Mouse (Mus musculus): ENCODE measurements around the gene Gm9857. TPM values are rescaled to one million over a fixed set of nuclear protein-coding genes. Genes with fewer than 3 reads are reported as not detected.

Gm9857 gene
- total RNA-seq, 1 experiment from 2014 or later = not detected

- ATAC-seq (replicated peaks; ENCODE audit: insufficient number of reproducible peaks, low FRiP score, low TSS enrichment, poor library complexity, severe bottlenecking) = no peak
Observed at GRCm38 (mm10) chr3:108938691-108939090, 1.6 kb downstream of the Gm9857 start.

GRCm38 (mm10) chr3:108933557-108933956 lies 6.7 kb downstream of the Gm9857 start:
- ATAC-seq (replicated peaks; ENCODE audit: insufficient number of reproducible peaks, low FRiP score, low TSS enrichment, poor library complexity, severe bottlenecking) = no peak

GRCm38 (mm10) chr3:108926308-108926707 lies 13.9 kb downstream of the Gm9857 start:
- ATAC-seq (replicated peaks; ENCODE audit: insufficient number of reproducible peaks, low FRiP score, low TSS enrichment, poor library complexity, severe bottlenecking) = no peak

GRCm38 (mm10) chr3:108925677-108926076 lies 14.6 kb downstream of the Gm9857 start:
- ATAC-seq (replicated peaks; ENCODE audit: insufficient number of reproducible peaks, low FRiP score, low TSS enrichment, poor library complexity, severe bottlenecking) = no peak

- no peak for ATAC-seq (replicated peaks; ENCODE audit: insufficient number of reproducible peaks, low FRiP score, low TSS enrichment, poor library complexity, severe bottlenecking)
Observed at GRCm38 (mm10) chr3:108921822-108922221, 18.4 kb downstream of the Gm9857 start.

- ATAC-seq (replicated peaks; ENCODE audit: insufficient number of reproducible peaks, low FRiP score, low TSS enrichment, poor library complexity, severe bottlenecking) = no peak
Observed at GRCm38 (mm10) chr3:108920442-108921070, 19.7 kb downstream of the Gm9857 start.

GRCm38 (mm10) chr3:108918852-108919251 lies 21.4 kb downstream of the Gm9857 start:
- no peak for ATAC-seq (replicated peaks; ENCODE audit: insufficient number of reproducible peaks, low FRiP score, low TSS enrichment, poor library complexity, severe bottlenecking)

GRCm38 (mm10) chr3:108917986-108918385 lies 22.3 kb downstream of the Gm9857 start:
- no peak for ATAC-seq (replicated peaks; ENCODE audit: insufficient number of reproducible peaks, low FRiP score, low TSS enrichment, poor library complexity, severe bottlenecking)

- ATAC-seq (replicated peaks; ENCODE audit: insufficient number of reproducible peaks, low FRiP score, low TSS enrichment, poor library complexity, severe bottlenecking) = no peak
Observed at GRCm38 (mm10) chr3:108916857-108917256, 23.4 kb downstream of the Gm9857 start.

GRCm38 (mm10) chr3:108915999-108916398 lies 24.2 kb downstream of the Gm9857 start:
- no peak for ATAC-seq (replicated peaks; ENCODE audit: insufficient number of reproducible peaks, low FRiP score, low TSS enrichment, poor library complexity, severe bottlenecking)

- ATAC-seq (replicated peaks; ENCODE audit: insufficient number of reproducible peaks, low FRiP score, low TSS enrichment, poor library complexity, severe bottlenecking) = peak; percentile 92
Observed at GRCm38 (mm10) chr3:108911548-108912413, 28.5 kb downstream of the Gm9857 start, which contains the start of gene Prpf38b. TSS of gene Prpf38b (minus strand) at chr3:108911727.

GRCm38 (mm10) chr3:108911081-108911547 lies 29.1 kb downstream of the Gm9857 start:
- peak; percentile 80 for ATAC-seq (replicated peaks; ENCODE audit: insufficient number of reproducible peaks, low FRiP score, low TSS enrichment, poor library complexity, severe bottlenecking)

GRCm38 (mm10) chr3:108910303-108911080 lies 29.8 kb downstream of the Gm9857 start:
- ATAC-seq (replicated peaks; ENCODE audit: insufficient number of reproducible peaks, low FRiP score, low TSS enrichment, poor library complexity, severe bottlenecking) = no peak

GRCm38 (mm10) chr3:108902934-108903333 lies 37.3 kb downstream of the Gm9857 start:
- no peak for ATAC-seq (replicated peaks; ENCODE audit: insufficient number of reproducible peaks, low FRiP score, low TSS enrichment, poor library complexity, severe bottlenecking)

GRCm38 (mm10) chr3:108902038-108902437 lies 38.2 kb downstream of the Gm9857 start:
- ATAC-seq (replicated peaks; ENCODE audit: insufficient number of reproducible peaks, low FRiP score, low TSS enrichment, poor library complexity, severe bottlenecking) = no peak

- ATAC-seq (replicated peaks; ENCODE audit: insufficient number of reproducible peaks, low FRiP score, low TSS enrichment, poor library complexity, severe bottlenecking) = no peak
Observed at GRCm38 (mm10) chr3:108900681-108901080, 39.6 kb downstream of the Gm9857 start.

GRCm38 (mm10) chr3:108900147-108900546 lies 40.1 kb downstream of the Gm9857 start:
- ATAC-seq (replicated peaks; ENCODE audit: insufficient number of reproducible peaks, low FRiP score, low TSS enrichment, poor library complexity, severe bottlenecking) = peak; percentile 97

- ATAC-seq (replicated peaks; ENCODE audit: insufficient number of reproducible peaks, low FRiP score, low TSS enrichment, poor library complexity, severe bottlenecking) = no peak
Observed at GRCm38 (mm10) chr3:108898640-108899039, 41.6 kb downstream of the Gm9857 start.

- no peak for ATAC-seq (replicated peaks; ENCODE audit: insufficient number of reproducible peaks, low FRiP score, low TSS enrichment, poor library complexity, severe bottlenecking)
Observed at GRCm38 (mm10) chr3:108892914-108893313, 47.3 kb downstream of the Gm9857 start.

Measured in monocyte, adult 5-6 weeks (primary cell).